Mouse (Mus musculus) B cell, adult 2 months (primary cell): ENCODE results near the gene Bmpr1b.
"Not testable (repeated sequence)": the region's sequence is repeated elsewhere in the genome, so short reads cannot be mapped to it uniquely, and the experiment has no call there.

Source experiments
- DNase-seq, 2 experiments: peaks; one replicate each; pipeline ENCODE4 v3.0.0; 2022

Gene Bmpr1b

DNA sequence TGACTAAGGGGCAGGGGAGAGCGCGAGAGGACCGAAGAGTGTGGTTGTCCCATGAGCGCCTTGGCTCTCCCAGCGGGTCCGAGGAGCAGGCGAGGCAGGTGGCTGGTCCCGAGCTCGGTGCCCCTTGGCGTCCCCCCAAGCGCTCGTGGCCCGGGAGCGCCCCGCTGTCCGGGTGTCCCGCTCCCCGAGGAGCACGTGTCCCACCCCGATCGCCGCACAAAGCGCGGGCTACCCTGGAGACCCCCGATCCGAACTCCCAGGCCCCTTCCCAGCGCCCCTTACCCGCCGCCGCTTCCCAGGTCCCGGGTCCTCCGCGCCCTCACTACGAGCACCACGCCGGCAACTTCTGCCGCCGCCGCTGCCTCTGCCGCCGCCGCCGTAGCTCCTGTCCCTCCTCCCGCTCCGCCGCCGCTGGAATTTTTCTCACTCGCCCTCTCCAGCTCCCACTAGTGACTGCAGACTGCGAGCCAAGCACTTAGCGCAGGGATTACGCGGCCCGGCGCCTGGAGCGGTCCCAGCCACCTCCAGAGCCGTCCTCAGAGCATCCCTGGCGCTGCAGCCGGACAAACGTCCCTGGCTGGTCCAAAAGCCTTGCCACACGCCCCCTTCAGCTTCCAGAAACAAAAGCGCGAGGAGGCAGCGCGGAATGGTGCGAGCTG, at the start of gene Bmpr1b:
Bmpr1b (minus strand) TSS at position 563 of the 659 bp plus-strand sequence.
- DNase-seq = no peak

DNA sequence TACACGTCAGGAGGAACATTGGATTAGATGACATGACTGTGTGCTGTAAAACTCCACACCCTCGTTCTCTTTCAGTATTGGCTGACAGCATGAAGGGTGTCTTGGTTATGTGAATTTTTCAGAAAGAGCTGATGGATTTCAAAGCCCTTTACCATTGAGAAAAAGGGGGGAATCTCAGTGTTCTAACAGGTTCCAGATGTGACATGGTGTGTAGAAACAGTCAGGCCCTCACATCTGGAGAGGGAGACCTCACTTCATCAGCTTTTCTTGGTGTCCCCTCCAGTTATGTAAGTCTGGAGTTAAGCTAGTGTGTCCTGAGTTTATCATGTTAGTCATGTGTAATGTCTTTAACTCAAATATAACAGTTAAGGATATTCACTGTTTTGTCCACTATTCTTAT, 43.6 kb upstream of the Bmpr1b start:
- no peak for DNase-seq

DNA sequence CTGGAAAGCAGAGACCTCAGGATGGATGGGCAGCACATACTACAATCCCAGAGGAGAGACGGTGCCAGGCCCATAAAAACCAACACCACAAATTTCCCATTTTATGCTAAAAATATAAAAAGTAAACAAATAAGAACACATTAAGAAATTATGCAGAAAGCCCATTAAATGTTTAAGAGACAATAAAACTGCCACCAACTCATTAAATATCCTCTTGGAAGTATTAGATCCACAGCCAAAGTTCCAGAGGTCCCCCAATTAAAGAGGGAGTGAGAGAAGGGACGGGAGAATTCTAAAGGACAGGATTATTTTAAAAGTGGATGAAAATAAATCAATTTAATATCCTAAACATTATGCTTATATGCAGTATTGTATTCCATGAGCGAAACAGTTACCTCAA, 43.0 kb upstream of the Bmpr1b start:
- DNase-seq = no peak

DNA sequence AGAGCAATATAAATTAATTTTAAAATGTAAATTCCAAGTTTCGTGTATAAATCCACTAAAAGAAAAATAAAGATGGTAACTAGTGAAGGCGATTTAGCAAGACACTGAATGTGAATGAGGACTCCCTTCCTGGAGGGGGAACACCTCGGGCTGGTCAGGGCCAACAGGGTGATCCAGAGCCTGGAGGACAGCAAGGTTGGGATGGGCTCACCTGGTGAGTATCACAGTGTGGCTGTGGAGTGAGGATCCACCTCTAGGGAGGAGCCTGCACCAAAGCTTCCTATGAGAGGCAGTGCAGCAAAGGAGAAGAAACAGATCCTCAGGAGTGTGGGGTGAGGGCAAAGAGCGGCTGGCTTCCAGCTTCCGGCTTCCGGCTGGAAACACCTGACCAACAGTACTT, 40.8 kb upstream of the Bmpr1b start:
- DNase-seq = no peak

DNA sequence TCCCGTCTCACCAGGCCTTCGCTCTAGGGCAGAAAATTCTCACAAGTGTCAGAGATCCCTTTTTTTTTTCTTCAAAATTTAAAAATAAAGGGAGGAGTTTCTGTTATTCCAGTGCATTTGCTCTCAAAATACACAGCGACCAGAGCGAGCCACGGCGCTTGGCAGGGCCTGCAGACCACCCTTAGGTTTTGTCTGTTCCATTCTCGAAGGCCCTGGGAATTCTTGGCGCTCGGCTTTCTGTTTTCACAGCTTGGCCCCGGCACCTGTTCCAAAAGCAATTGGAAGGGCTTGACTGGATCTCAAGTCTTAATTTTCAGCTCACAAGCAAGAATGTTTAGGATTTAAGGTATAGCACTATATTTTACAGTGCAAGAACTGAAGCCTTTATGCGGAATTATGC, 39.8 kb upstream of the Bmpr1b start:
- no peak for DNase-seq

DNA sequence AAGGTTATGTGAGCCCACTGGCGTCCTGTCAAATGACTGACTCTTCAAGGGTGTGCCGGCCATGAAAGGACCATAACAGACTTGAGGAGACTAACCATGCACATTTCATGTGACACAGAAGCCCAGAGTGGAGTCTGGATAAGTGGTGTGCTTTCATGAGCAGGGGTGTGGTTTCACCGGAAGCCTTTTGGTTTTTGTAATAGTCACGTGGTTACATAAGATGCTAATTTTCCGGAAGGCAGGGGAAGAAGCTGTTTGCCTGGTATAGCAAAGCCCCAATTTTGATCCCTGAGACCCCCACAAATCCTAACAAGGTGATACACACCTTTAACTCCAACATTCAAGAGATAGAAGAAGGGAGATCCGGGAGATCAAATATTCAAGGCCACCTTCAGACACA, 38.3 kb upstream of the Bmpr1b start:
- DNase-seq = no peak

DNA sequence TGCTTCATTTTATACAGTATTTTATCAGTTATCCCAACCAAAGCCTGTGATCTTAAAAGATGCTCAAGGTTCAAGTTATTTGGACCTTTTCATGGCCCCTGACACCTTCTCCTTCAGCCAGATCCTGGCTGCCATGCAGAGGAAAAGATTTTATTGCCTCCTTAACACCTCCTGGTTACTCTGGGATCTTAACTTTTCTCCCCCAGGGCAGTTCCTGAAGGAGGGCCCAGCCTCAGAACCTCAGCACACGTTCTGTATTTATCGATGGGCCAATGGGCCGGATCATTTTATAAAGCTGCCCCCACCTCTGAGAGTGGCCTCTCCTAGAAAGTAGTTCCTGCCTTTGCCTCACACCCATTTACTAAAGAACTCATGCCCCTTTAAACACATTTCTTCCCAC, 37.1 kb upstream of the Bmpr1b start:
- no peak for DNase-seq

DNA sequence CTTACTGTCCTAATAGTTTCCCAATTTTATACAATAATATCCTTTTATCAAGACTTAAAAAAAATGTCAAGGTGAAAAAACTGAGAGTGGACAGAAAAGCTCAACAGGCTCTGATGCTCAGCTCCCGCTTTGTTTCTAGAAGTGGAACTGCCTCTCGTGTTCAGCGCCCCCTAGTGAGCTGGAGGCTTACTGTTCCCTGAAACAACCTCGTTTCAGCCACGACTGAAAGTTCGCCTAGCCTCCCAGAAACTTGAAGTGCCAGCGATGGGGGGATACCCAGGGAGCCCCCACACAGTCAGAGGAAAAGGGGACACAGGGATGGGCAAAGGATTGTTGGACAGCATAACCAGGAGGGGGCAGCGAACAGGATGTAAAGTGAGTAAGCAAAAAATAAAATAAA, 26.9 kb upstream of the Bmpr1b start:
- no peak for DNase-seq

DNA sequence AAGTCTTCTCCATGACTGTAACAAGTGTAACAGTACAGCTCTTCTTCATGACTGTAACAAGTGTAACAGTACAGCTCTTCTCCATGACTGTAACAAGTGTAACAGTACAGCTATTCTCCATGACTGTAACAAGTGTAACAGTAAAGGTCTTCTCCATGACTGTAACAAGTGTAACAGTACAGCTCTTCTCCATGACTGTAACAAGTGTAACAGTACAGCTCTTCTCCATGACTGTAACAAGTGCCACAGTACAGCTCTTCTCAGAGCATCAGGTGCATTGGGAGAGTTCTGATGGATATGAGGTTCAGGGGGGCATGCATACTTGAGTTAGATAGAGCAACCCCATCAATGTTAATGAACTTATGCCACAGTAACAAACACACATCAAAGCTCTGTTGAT, 22.4 kb upstream of the Bmpr1b start:
- not testable (repeated sequence) for DNase-seq

DNA sequence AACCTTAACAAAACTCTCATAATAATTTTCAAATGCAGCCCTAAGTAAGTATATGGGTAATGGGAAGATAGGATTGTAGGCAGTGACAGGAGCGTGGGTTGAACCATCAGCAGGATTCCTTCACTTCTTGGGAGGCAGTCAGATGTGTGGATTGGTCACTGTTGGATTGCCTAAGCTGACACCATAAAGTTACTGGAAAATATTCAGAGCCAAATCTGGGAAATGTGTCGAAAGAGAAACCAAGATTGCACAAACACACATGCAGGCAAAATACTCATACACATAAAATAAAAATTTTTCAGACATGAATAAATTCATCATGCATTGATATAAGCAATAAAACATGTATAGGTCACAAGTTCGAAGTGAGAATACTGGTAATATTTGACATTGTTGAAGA, 17.3 kb upstream of the Bmpr1b start:
- no peak for DNase-seq

DNA sequence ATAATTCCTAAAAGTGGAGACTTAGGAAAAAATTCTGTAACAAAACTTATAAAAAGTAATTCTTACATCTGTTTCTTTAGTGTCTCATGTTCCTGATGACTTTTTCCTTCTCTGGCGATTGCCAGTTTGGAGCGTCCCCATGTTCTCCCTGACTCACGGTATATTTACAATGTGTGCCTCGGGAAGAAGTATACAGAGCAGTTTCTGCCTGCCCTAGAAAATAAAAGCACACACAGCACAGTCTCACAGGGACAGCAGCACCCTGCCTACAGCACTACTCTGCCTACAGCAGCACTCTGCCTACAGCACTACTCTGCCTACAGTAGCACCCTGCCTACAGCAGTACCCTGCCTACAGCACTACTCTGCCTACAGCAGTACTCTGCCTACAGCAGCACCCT, 4.8 kb upstream of the Bmpr1b start:
- no peak for DNase-seq

DNA sequence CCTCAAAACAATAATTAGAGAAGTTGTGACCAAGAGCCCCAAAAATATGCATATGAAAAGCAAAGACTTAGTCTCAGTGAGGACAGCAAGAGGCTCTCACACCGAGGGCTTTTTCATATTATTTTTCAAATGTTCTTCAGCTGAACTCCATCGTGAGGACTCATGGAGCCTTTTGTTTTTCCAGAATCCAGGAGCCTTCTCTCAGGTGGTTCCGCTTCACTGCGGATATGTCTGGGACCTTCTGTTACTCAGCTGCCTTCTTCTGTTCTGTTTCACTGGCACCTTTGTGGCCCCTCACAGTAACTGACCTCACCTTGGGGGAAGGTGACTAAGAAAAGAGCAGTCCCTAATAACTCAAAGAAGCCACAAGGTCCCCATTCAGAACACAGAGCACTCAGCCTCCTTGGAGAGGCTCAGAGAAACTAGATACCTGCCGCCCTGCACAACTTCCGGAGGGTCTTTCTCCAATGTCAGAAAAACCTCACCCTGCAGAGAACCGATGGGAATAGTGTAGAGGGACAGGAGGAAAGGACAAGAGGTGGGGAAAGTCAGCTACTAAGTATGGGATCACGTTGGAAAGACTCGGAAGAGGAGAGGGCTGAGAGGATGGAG, 868 bp downstream of the Bmpr1b start:
- DNase-seq = no peak

DNA sequence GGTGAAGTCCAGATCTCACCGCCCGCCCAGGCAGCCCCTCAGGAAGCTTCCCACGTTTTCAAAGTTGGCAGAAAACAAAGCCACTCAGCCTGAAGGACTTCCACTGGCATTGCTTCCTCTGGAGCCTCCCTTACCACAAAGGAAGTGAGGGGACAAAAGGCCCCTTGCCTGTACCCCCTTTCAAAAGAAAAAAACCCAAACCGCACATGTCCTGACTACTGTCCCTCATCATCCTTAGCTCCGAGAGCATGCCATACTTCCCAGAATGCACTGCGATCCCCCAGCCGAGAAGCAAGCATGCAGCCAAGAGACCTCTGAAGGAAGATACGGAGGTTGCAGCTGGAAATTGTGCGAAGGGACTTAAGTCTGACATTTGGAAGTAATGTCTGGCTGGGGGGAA, 4.2 kb downstream of the Bmpr1b start:
- DNase-seq = no peak

DNA sequence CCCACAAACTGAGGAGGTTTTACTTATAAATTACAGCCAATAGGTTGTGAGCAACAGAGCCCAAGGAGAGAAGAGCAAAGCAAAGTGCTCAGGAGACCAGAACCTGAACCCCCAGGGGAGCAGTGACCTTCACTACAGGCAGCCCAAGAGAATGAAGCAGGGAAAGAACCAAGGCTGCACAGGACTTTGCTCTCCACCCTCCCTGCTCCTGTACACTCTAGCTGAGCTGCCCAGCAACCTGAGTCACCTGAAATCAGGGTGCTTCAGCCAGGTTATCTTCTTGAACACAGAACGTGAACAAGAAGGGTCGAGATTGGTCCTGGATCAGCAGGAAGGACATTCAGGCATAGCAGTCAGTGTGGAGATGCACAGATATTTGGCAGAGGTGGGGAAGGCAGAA, 5.3 kb downstream of the Bmpr1b start:
- DNase-seq = no peak

DNA sequence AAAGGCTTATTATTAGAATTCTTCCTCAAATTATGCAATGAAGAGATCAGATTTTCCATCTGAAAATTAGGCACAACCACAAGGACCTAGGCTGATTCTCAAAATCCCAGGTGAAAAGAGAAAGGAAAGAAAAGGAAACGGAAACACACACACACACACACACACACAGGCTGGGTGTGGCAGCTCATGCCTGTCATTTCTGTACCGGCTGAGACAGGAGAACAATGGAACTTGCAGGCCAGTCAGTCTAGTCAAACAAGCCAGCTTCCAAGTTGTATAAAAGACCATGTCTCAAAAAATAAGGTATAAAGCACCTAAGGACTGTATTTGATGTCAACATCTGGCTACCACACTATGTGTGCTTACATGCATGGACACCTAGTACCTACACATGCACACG, 7.8 kb downstream of the Bmpr1b start:
- no peak for DNase-seq

DNA sequence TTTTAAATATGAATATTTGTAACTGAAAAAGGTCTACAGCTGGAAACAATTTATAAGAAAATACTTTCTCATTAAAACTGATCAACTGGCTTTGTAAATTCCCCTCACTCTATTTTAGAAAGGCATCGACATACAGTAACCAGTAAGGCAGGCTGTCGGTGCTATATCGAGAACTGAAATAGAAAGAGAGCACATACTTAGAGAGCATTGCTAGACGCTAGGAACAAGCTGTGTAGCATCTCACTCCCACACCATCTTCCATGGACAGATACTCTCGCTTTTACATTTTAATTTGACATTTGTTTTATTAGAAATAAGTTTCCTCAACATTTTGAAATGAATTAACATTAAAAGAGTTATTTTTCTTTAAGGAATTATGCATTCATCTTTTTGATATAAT, 17.2 kb downstream of the Bmpr1b start:
- DNase-seq = no peak

DNA sequence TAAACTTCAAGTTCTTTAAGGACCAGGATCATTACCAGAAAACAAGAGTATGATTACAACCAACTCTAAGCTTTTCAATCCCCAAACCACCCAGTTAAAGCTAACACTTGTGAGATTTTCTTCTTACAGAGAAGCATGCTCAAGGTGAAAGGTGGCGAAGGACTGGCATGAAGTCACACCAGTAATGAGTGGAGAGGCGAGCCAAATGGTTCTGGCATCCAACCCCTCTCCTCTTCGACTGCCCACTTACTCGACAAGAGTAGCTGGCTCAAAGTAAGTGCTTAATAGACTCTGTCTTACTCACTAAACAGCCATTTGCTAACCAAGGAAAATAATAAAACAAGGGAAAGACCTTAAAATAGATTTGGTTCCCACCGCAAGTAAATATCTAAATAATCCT, 30.4 kb downstream of the Bmpr1b start:
- no peak for DNase-seq

DNA sequence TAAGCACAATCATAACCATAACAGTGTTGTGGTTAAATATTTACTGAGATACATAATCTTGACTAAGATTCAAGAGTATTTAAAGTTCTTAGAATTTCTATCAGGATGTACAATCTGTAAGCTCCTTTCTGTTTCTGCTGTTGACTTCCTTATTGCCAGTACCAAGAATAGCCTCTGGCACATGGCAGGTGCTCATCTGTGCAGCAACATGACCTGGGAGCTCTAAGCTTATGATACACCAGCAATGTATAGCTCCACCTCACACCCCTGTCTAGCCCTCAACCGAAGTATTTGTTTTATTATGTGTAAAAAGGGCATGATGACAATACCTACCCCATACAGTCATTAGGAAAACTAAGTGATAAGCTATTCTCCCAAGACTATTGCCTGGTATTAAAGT, 42.8 kb downstream of the Bmpr1b start:
- no peak for DNase-seq

DNA sequence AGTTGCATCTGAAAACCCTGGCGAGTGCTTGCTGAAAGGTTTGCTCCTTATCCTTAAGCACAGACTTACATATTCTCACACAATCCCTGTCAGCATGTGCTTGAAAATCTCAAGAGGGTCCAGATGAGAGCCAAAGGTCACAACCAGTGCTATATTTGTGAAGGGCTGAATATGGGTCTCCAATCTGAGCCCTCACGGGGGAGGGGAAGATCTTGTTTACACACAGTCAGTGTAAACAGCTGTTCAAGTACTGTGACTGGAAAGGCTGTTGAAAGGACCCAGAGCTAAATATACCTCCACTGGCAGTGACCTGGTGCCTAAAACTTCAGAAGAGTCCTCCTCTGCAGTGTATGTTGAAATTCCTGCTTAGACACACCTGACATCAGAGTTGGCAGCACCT, 43.7 kb downstream of the Bmpr1b start:
- no peak for DNase-seq

DNA sequence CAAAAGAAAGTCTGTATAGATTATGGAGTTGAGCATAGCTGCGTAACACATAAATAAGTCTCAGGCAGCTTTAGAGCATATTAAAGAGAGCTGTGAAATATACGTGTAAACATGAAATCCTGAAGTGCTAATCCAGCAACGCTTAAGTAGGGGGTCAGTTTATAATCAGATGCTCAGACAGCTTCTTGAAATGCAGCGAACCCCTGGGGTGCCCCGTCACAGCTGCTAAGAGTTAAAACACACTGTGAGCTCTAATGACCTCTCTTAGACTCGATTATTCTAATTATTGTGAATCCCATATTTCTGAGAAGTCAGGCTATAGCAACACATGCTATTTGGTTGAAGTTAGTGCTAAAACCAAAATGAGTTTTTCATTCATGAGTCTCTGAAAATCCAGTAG, 45.0 kb downstream of the Bmpr1b start:
- DNase-seq = no peak

DNA sequence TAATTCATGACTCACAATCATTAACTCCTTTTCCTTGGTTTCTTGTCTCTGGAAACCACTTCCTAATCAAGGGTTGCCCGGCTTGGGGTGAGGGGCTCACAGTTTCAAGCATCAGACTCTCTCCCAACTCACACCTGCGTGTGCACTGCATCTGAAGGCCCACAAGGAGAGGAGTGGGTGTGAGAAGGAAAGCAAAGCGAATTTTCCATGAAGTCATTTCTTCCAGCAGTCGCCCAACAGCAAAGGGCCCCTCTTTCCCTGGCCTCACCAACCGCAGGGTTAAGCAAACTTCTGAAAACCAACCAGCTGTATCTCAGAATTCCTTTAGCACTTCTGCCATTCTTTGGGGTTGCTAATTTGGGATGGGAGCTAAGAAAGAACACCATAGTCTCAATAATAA, 46.8 kb downstream of the Bmpr1b start:
- DNase-seq = no peak

DNA sequence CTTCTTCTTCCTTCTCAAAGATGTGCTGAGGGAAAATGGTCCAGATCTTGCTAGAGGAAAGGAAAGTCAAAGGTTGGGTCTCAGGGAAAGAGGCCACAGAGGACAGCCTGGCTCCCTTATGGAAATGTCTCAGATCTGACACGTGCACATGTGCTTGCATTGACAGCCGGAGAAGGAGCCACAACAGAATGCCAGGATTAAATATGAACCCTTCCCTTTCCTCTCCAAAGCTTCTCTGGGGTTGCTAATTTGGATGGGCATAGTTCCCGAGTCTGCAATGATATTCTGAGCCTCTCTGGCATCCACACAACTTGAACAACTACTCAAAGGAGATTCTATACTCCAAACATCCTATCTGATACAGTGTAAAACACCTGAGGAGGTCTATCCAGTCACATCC, 48.4 kb downstream of the Bmpr1b start:
- no peak for DNase-seq

DNA sequence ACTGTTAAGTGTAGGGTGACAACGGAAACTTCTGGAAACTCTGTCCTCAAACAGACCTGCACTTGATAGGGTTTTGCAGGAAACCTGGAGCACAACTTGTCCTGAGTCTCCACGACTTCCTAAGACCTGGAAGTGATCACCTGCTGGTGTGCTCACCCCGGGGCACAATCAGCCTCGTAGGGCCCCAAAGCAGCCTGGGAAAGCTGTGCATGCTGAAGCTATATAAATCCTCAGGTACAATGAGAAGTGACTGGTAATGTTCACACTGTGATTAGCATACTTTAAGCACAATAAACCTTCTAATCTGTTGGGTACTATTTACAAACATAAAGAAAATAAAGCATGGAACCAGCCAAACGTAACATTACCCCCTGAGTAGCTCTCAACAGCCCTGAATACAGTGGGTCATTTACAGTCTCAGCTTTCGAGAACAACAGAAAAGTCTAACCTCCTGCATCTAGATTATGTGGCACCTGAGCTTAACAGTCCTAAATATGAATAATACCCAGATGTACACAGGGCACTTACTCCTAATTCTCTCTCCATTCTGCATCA, 54.4 kb downstream of the Bmpr1b start:
- no peak for DNase-seq

DNA sequence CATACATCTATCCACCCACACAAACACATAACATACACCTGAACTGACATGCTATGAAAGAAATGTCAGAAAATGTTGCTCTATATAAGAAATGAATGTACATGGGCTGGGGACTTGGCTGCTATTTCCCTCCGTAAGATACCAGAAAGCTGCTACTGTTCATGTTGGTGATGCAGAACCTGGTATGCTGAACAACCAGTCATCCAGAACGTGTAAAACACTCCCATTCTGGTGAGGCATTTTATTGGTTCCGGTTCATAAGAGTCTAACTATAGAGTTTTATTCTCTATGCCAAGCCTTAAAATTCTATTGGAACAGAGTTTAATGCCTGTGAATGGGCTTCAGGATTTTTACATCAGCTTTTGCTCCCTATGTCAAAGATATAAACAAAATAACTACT, 55.0 kb downstream of the Bmpr1b start:
- DNase-seq = no peak

DNA sequence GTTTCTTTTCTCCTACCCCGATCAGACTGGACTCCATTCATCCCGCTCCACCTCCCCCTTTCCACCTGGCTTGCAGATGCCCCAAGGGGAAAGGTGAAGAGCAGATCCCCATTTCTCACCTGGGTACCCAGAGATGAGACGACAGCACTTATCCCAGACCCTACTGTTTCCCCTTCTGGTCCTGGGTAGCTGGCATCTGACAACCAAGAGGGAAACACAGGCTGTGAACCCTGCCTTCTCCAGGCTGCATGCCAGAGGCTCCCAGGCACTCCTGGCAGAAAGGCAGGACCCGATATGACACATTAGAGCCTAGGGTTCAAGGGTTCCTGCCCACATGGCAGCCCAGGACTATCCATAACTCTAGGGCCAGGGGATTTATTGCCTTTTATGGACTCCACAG, 56.0 kb downstream of the Bmpr1b start:
- no peak for DNase-seq
